Mouse (Mus musculus) erythroblast, embryonic 14.5 days (primary cell): ENCODE measurements around the gene Ccnf.

Experiments used
- GATA1 ChIP-seq: IDR thresholded peaks from 2 replicates; pipeline ENCODE4 v1.6.1; 2012; ENCODE audit warnings: low read length, inconsistent platforms, mixed read lengths
- TAL1 ChIP-seq: IDR thresholded peaks from 3 replicates; pipeline ENCODE4 v1.6.1; 2012; ENCODE audit warnings: low read length, inconsistent platforms, mixed read lengths

- TF ChIP-seq GATA1, result no peak
- no peak for TF ChIP-seq TAL1
Observed at GRCm38 (mm10) chr17:24195349-24195748, 55.9 kb downstream of the Ccnf start.
